12 mouse cellular contexts compared by ENCODE assay signal in the genomic region with DNA sequence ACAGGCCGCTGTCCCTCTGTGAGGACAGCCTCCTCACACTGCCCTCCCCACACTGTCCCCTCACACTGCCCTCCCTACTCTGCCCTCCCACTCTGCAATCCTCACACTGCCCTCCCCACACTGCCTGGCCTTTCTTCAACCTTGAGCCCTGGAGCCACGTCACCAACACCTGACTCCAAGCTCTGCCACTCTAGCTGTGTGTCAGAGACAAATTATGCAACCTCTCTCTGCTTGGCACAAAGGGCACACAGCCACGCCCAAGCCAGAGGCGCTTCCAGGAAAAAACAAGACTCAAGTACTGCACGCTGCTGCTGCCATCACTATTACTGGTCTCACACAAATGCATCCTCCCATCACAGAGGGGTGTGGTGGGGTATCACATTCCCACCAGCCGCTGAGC. TPM values are rescaled to one million over a fixed set of nuclear protein-coding genes. Genes with fewer than 3 reads are reported as not detected.
DNase-seq lines count a peak whose midpoint lies in the region; ATAC-seq and TF ChIP-seq lines count a peak whose summit lies in the region.
"Had no signal": no experiment of that assay in that cellular context is flagged by ENCODE, and none has a peak within 500 bp of the region (broad histone marks: within the 10 kb centered on the region; RNA-seq: fewer than 3 reads in every experiment).

No protein-coding gene starts in this region.

- H3K27me3 ChIP-seq in heart, embryonic 13.5 days (replicated peaks): no peaks in the 10 kb centered on the region
- H3K27me3 ChIP-seq in liver, embryonic 13.5 days: no peaks in the 10 kb centered on the region
- H3K27me3 ChIP-seq: megakaryocyte, embryonic 14.5 days had no signal

- no peak overlapping the region for H3K4me2 ChIP-seq in heart, embryonic 13.5 days
- no peak overlapping the region for H3K4me2 ChIP-seq in liver, embryonic 13.5 days

- ATAC-seq in heart, embryonic 13.5 days (ENCODE audit: extremely low read depth, insufficient number of reproducible peaks, low FRiP score, low TSS enrichment): no peak
- 0 out of 2 replicates have a peak, but pooled peaks have one; percentile 29 for ATAC-seq in liver, embryonic 13.5 days (ENCODE audit: low read depth)
- ATAC-seq: hindbrain, embryonic 16.5 days had no signal

- TF ChIP-seq POLR2A in bone marrow macrophage, adult 2 months (IDR thresholded peaks at IDR 0.05; ENCODE audit: borderline replicate concordance, low read depth, low read length): no peak
- no peak for TF ChIP-seq POLR2A in olfactory bulb, adult 2 months (IDR thresholded peaks at IDR 0.05; ENCODE audit: insufficient read depth, low read depth, low read length)

- no peak for DNase-seq in heart, adult 9 months (ENCODE audit: low spot score in 2 of 2)
- DNase-seq in liver, embryonic 13.5 days: no peak
- no peak for DNase-seq in left cerebral cortex, adult 8-10 months (ENCODE audit: low spot score in 2 of 2)
- DNase-seq in ovary, postnatal 36 days (ENCODE audit: low spot score): no peak
- DNase-seq in embryo, embryonic 9.5 days (ENCODE audit: extremely low spot score): no peak

- H3K27ac ChIP-seq in heart, embryonic 13.5 days (replicated peaks): peak overlapping the region; percentile 94
- H3K27ac ChIP-seq in bone marrow macrophage, adult 2 months (ENCODE audit: insufficient read depth, low read depth, low read length): peak overlapping the region; percentile 41
- H3K27ac ChIP-seq in liver, embryonic 13.5 days: no peak overlapping the region
- 0 out of 2 replicates have a peak overlapping the region, but pooled peaks have one; percentile 2 for H3K27ac ChIP-seq in olfactory bulb, adult 2 months (ENCODE audit: insufficient read depth, low read depth, low read length)
- H3K27ac ChIP-seq: forebrain, embryonic 10.5 days had no signal

- no peaks in the 10 kb centered on the region for H3K9me3 ChIP-seq in heart, embryonic 13.5 days
- H3K9me3 ChIP-seq in liver, embryonic 13.5 days (replicated peaks): no peaks in the 10 kb centered on the region
- H3K9me3 ChIP-seq: forebrain, embryonic 10.5 days; G1E; megakaryocyte, embryonic 14.5 days had no signal

- peaks cover 97% of the 10 kb centered on the region for H3K4me1 ChIP-seq in heart, embryonic 13.5 days
- peaks cover 51% of the 10 kb centered on the region for H3K4me1 ChIP-seq in bone marrow macrophage, adult 2 months (ENCODE audit: control insufficient read depth, insufficient read depth, low read length)
- peaks cover 79% of the 10 kb centered on the region for H3K4me1 ChIP-seq in liver, embryonic 13.5 days (replicated peaks)
- H3K4me1 ChIP-seq in olfactory bulb, adult 2 months (ENCODE audit: control insufficient read depth, insufficient read depth, low read length): peaks cover 65% of the 10 kb centered on the region

- H3K9ac ChIP-seq in heart, embryonic 13.5 days: no peak overlapping the region
- no peak overlapping the region for H3K9ac ChIP-seq in liver, embryonic 13.5 days

- no peak for TF ChIP-seq CTCF in bone marrow macrophage, adult 2 months (IDR thresholded peaks at IDR 0.05; ENCODE audit: low read depth, low read length)
- TF ChIP-seq CTCF in olfactory bulb, adult 2 months (IDR thresholded peaks at IDR 0.05; ENCODE audit: insufficient read depth, low read depth, low read length): no peak

- H3K4me3 ChIP-seq in heart, embryonic 13.5 days: no peak overlapping the region
- H3K4me3 ChIP-seq in bone marrow macrophage, adult 2 months (ENCODE audit: insufficient read depth, low read length): no peak overlapping the region
- no peak overlapping the region for H3K4me3 ChIP-seq in liver, embryonic 13.5 days (replicated peaks)
- no peak overlapping the region for H3K4me3 ChIP-seq in olfactory bulb, adult 2 months (ENCODE audit: insufficient read depth, low read depth, low read length)
- H3K4me3 ChIP-seq: forebrain, embryonic 10.5 days; megakaryocyte, embryonic 14.5 days had no signal

- WGBS in heart, embryonic 13.5 days: 67% methylated on average over 6 of the region's 6 CpGs
- 62% methylated on average over 6 of the region's 6 CpGs for WGBS in liver, embryonic 13.5 days (ENCODE audit: insufficient replicate concordance)
- WGBS in olfactory bulb, adult 2 months: 62% methylated on average over 6 of the region's 6 CpGs

- H3K36me3 ChIP-seq in heart, embryonic 13.5 days: peaks cover 10% of the 10 kb centered on the region
- no peaks in the 10 kb centered on the region for H3K36me3 ChIP-seq in liver, embryonic 13.5 days
- H3K36me3 ChIP-seq: forebrain, embryonic 10.5 days; G1E had no signal

RNA-seq across cellular contexts. Expression of gene Tmem184b, which starts 12.9 kb away (rescaled TPM):
- 65.8 and 72.7 TPM in 2 replicates for polyA plus RNA-seq in heart, embryonic 13.5 days (2015; fragmentation: Nextera tagmentation; extraction: Ambion mirVana)
- polyA plus RNA-seq in bone marrow macrophage, adult 2 months (2012; ENCODE audit: insufficient read depth, insufficient read length, missing spikeins): 48.1 and 51.2 TPM in 2 replicates
- 8.7 and 12.1 TPM in 2 replicates for polyA plus RNA-seq in liver, embryonic 13.5 days (2015; fragmentation: Nextera tagmentation; extraction: Ambion mirVana)
- polyA plus RNA-seq in olfactory bulb, adult 2 months (2012; ENCODE audit: insufficient read depth, insufficient read length, low replicate concordance, missing spikeins): not detected in 2 replicates
- total RNA-seq in left cerebral cortex, adult 8-10 months (2022): 10 to 100 TPM; 69.7 to 89.8 (median 75.6) TPM

RNA-seq across cellular contexts. Expression of gene Maff, which starts 44.0 kb away (rescaled TPM):
- 1.7 and 2.0 TPM in 2 replicates for polyA plus RNA-seq in heart, embryonic 13.5 days (2015; fragmentation: Nextera tagmentation; extraction: Ambion mirVana)
- polyA plus RNA-seq in bone marrow macrophage, adult 2 months (2012; ENCODE audit: insufficient read depth, insufficient read length, missing spikeins): 0.90 and 1.5 TPM in 2 replicates
- 0.95 and 1.1 TPM in 2 replicates for polyA plus RNA-seq in liver, embryonic 13.5 days (2015; fragmentation: Nextera tagmentation; extraction: Ambion mirVana)
- not detected in 2 replicates for polyA plus RNA-seq in olfactory bulb, adult 2 months (2012; ENCODE audit: insufficient read depth, insufficient read length, low replicate concordance, missing spikeins)
- 1 to 10 TPM; 1.2 to 3.8 (median 1.5) TPM for total RNA-seq in left cerebral cortex, adult 8-10 months (2022)
